Comparison of ENCODE assay signal across 8 mouse cellular contexts in the genomic region with DNA sequence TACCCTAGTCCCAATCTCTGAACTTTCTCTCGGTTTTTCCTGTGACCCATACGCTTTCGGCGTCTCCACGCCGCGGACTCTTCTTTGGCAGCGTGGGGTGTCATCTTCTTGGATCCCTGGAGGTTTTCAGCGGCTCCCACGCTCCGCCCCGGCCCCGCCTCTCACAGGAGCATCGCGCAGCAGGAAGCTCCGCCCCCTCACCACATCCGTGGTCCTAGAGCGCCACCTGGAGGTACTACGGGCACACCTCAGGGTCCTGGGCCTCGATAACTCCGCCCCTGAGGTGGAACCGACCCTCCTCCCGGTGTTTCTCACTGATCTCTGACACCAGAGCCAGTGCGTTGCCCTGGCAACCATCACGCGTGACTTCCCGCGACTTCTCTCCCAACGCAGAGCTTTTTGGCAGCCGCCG. TPM values are rescaled to one million over a fixed set of nuclear protein-coding genes. Genes with fewer than 3 reads are reported as not detected.
DNase-seq lines count a peak whose midpoint lies in the region; ATAC-seq and TF ChIP-seq lines count a peak whose summit lies in the region.

No protein-coding gene starts in this region.

- H3K36me3 ChIP-seq in heart, embryonic 12.5 days: peaks cover 9% of the 10 kb centered on the region
- H3K36me3 ChIP-seq in kidney, postnatal 0 days (ENCODE audit: insufficient read depth, low read length): no peaks in the 10 kb centered on the region
- no peaks in the 10 kb centered on the region for H3K36me3 ChIP-seq in liver, embryonic 11.5 days (ENCODE audit: control insufficient read depth, insufficient read depth, low read length)
- no peaks in the 10 kb centered on the region for H3K36me3 ChIP-seq in stomach, embryonic 14.5 days (ENCODE audit: control insufficient read depth, insufficient read depth, low read length)

- H3K27me3 ChIP-seq in heart, embryonic 12.5 days (replicated peaks): 0 out of 2 replicates have a peak, but pooled peaks cover 15% of the 10 kb centered on the region
- no peaks in the 10 kb centered on the region for H3K27me3 ChIP-seq in kidney, postnatal 0 days (ENCODE audit: insufficient read depth, low read length)
- H3K27me3 ChIP-seq in liver, embryonic 11.5 days (replicated peaks; ENCODE audit: control insufficient read depth, insufficient read depth, low read length): peaks cover 8% of the 10 kb centered on the region
- no peaks in the 10 kb centered on the region for H3K27me3 ChIP-seq in stomach, embryonic 14.5 days (ENCODE audit: control insufficient read depth, insufficient read depth, low read length)

- no peaks in the 10 kb centered on the region for H3K9me3 ChIP-seq in heart, embryonic 12.5 days (replicated peaks)
- no peaks in the 10 kb centered on the region for H3K9me3 ChIP-seq in kidney, postnatal 0 days (replicated peaks; ENCODE audit: low read length)
- no peaks in the 10 kb centered on the region for H3K9me3 ChIP-seq in liver, embryonic 11.5 days (ENCODE audit: control insufficient read depth, low read length)
- H3K9me3 ChIP-seq in stomach, embryonic 14.5 days (ENCODE audit: control insufficient read depth, low read depth, low read length): no peaks in the 10 kb centered on the region

- peak; percentile 89 for ATAC-seq in erythroblast, adult 5-6 weeks (replicated peaks; ENCODE audit: low FRiP score, poor library complexity, severe bottlenecking)
- ATAC-seq in heart, embryonic 12.5 days (ENCODE audit: insufficient number of reproducible peaks, low FRiP score): peak; percentile 83
- peak; percentile 81 for ATAC-seq in kidney, postnatal 0 days (replicated peaks; ENCODE audit: low FRiP score, low read depth)
- ATAC-seq in liver, embryonic 11.5 days (replicated peaks; ENCODE audit: low FRiP score): peak; percentile 84
- ATAC-seq in stomach, embryonic 14.5 days (ENCODE audit: insufficient number of reproducible peaks, insufficient read depth, low FRiP score, low read depth): peak; percentile 70; the same call in 1 of the 2 replicates

- peak; percentile 99 for DNase-seq in B cell, adult 2 months
- peak; percentile 97 for DNase-seq in brain, adult 2 months (ENCODE audit: low read depth, low spot score)
- peak; percentile 98 for DNase-seq in kidney, postnatal 0 days (ENCODE audit: low spot score)
- DNase-seq in liver, embryonic 11.5 days (ENCODE audit: low spot score): peak; percentile 95
- DNase-seq in naive thymus-derived CD4-positive, alpha-beta T cell, adult 2 months (ENCODE audit: low read depth): peak; percentile 98

- H3K4me3 ChIP-seq in heart, embryonic 12.5 days: peak overlapping the region; percentile 50
- peak overlapping the region; percentile 43 for H3K4me3 ChIP-seq in kidney, postnatal 0 days (replicated peaks; ENCODE audit: low read depth, low read length)
- H3K4me3 ChIP-seq in liver, embryonic 11.5 days (ENCODE audit: low read depth, low read length): peak overlapping the region; percentile 51
- peak overlapping the region; percentile 42 for H3K4me3 ChIP-seq in stomach, embryonic 14.5 days (ENCODE audit: low read depth, low read length)

- H3K4me2 ChIP-seq in heart, embryonic 12.5 days: peak overlapping the region; percentile 84
- H3K4me2 ChIP-seq in kidney, postnatal 0 days (ENCODE audit: low read length): peak overlapping the region; percentile 89
- peak overlapping the region; percentile 92 for H3K4me2 ChIP-seq in liver, embryonic 11.5 days
- H3K4me2 ChIP-seq in stomach, embryonic 14.5 days (replicated peaks; ENCODE audit: low read depth, low read length): peak overlapping the region; percentile 79

- H3K9ac ChIP-seq in heart, embryonic 12.5 days: peak overlapping the region; percentile 37; the same call in 1 of the 2 replicates
- H3K9ac ChIP-seq in kidney, postnatal 0 days (ENCODE audit: low read depth, low read length): no peak overlapping the region; the same call in 1 of the 2 replicates
- H3K9ac ChIP-seq in liver, embryonic 11.5 days (ENCODE audit: low read depth, low read length): peak overlapping the region; percentile 28; the same call in 1 of the 2 replicates
- no peak overlapping the region for H3K9ac ChIP-seq in stomach, embryonic 14.5 days (replicated peaks; ENCODE audit: low read depth, low read length)

- peak; percentile 98 for TF ChIP-seq CTCF in kidney, postnatal 0 days (IDR thresholded peaks at IDR 0.05; ENCODE audit: low read depth)

- no peak overlapping the region for H3K27ac ChIP-seq in heart, embryonic 12.5 days (ENCODE audit: poor library complexity, severe bottlenecking)
- peak overlapping the region; percentile 50; the same call in 1 of the 2 replicates for H3K27ac ChIP-seq in kidney, postnatal 0 days
- H3K27ac ChIP-seq in liver, embryonic 11.5 days (ENCODE audit: low read depth, low read length): no peak overlapping the region
- peak overlapping the region; percentile 15; the same call in 1 of the 2 replicates for H3K27ac ChIP-seq in stomach, embryonic 14.5 days (ENCODE audit: low read length)

- H3K4me1 ChIP-seq in heart, embryonic 12.5 days (replicated peaks): peaks cover 30% of the 10 kb centered on the region
- H3K4me1 ChIP-seq in kidney, postnatal 0 days (replicated peaks; ENCODE audit: insufficient read depth, low read length): peaks cover 21% of the 10 kb centered on the region
- peaks cover 2% of the 10 kb centered on the region for H3K4me1 ChIP-seq in liver, embryonic 11.5 days (replicated peaks; ENCODE audit: control insufficient read depth, insufficient read depth, low read length)
- H3K4me1 ChIP-seq in stomach, embryonic 14.5 days (ENCODE audit: control insufficient read depth, insufficient read depth, low read length): peaks cover 4% of the 10 kb centered on the region; the same call in 1 of the 2 replicates

- WGBS in heart, embryonic 12.5 days: under 1% methylated on average over 31 of the region's 31 CpGs
- WGBS in kidney, postnatal 0 days: under 1% methylated on average over 31 of the region's 31 CpGs
- WGBS in liver, embryonic 11.5 days: under 1% methylated on average over 31 of the region's 31 CpGs
- under 1% methylated on average over 31 of the region's 31 CpGs for WGBS in stomach, embryonic 14.5 days

RNA-seq across cellular contexts. Expression of a gene that starts 12.2 kb away (rescaled TPM):
- total RNA-seq in erythroblast, adult 5-6 weeks (2015; ENCODE audit: low replicate concordance): not detected in 2 replicates
- total RNA-seq in erythroblast, adult 5-6 weeks (2017; ENCODE audit: low replicate concordance): not detected in 2 replicates
- 105 TPM in 2 replicates for polyA plus RNA-seq in heart, embryonic 12.5 days (2016; fragmentation: Nextera tagmentation; extraction: Ambion mirVana)
- 125 TPM in 2 replicates for polyA plus RNA-seq in kidney, postnatal 0 days (2015; fragmentation: Nextera tagmentation; extraction: Ambion mirVana)
- 33.6 and 41.2 TPM in 2 replicates for polyA plus RNA-seq in liver, embryonic 11.5 days (2014; fragmentation: Nextera tagmentation; extraction: Ambion mirVana)
- 136 and 141 TPM in 2 replicates for polyA plus RNA-seq in stomach, embryonic 14.5 days (2014; fragmentation: Nextera tagmentation; extraction: Ambion mirVana)

RNA-seq across cellular contexts. Expression of a gene that starts 32.1 kb away (rescaled TPM):
- total RNA-seq in erythroblast, adult 5-6 weeks (2015; ENCODE audit: low replicate concordance): 27.0 and 27.1 TPM in 2 replicates
- 26.5 and 32.5 TPM in 2 replicates for total RNA-seq in erythroblast, adult 5-6 weeks (2017; ENCODE audit: low replicate concordance)
- polyA plus RNA-seq in heart, embryonic 12.5 days (2016; fragmentation: Nextera tagmentation; extraction: Ambion mirVana): 85.8 and 89.7 TPM in 2 replicates
- 77.3 and 88.0 TPM in 2 replicates for polyA plus RNA-seq in kidney, postnatal 0 days (2015; fragmentation: Nextera tagmentation; extraction: Ambion mirVana)
- polyA plus RNA-seq in liver, embryonic 11.5 days (2014; fragmentation: Nextera tagmentation; extraction: Ambion mirVana): 27.6 and 28.9 TPM in 2 replicates
- polyA plus RNA-seq in stomach, embryonic 14.5 days (2014; fragmentation: Nextera tagmentation; extraction: Ambion mirVana): 30.4 and 36.4 TPM in 2 replicates

RNA-seq across cellular contexts. Expression of a gene that starts 54.4 kb away (rescaled TPM):
- 6.1 and 8.6 TPM in 2 replicates for total RNA-seq in erythroblast, adult 5-6 weeks (2015; ENCODE audit: low replicate concordance)
- 6.8 and 17.3 TPM in 2 replicates for total RNA-seq in erythroblast, adult 5-6 weeks (2017; ENCODE audit: low replicate concordance)
- 52.3 and 58.0 TPM in 2 replicates for polyA plus RNA-seq in heart, embryonic 12.5 days (2016; fragmentation: Nextera tagmentation; extraction: Ambion mirVana)
- polyA plus RNA-seq in kidney, postnatal 0 days (2015; fragmentation: Nextera tagmentation; extraction: Ambion mirVana): 77.8 and 81.6 TPM in 2 replicates
- 69.6 and 71.3 TPM in 2 replicates for polyA plus RNA-seq in liver, embryonic 11.5 days (2014; fragmentation: Nextera tagmentation; extraction: Ambion mirVana)
- polyA plus RNA-seq in stomach, embryonic 14.5 days (2014; fragmentation: Nextera tagmentation; extraction: Ambion mirVana): 65.2 and 68.7 TPM in 2 replicates

Comparison
In these comparisons a context has a peak if more than half of its experiments do, and no peak if none do; other contexts are left out.
1. H3K27ac ChIP-seq: peak in kidney, postnatal 0 days (single experiment) and stomach, embryonic 14.5 days (single experiment); none in heart, embryonic 12.5 days (single experiment) and liver, embryonic 11.5 days (single experiment).
2. H3K9ac ChIP-seq: peak in heart, embryonic 12.5 days (single experiment) and liver, embryonic 11.5 days (single experiment); none in kidney, postnatal 0 days (single experiment) and stomach, embryonic 14.5 days (single experiment).
3. Peak in every context shown above with its lines, with median percentiles within 50 percentile points of each other: DNase-seq, ATAC-seq, H3K4me2 ChIP-seq and H3K4me3 ChIP-seq.